Mouse (Mus musculus) liver, embryonic 15.5 days (tissue): Measurements from ENCODE around the gene Plk2. TPM values are rescaled to one million over a fixed set of nuclear protein-coding genes. Genes with fewer than 3 reads are reported as not detected.

Source experiments
- ATAC-seq: fragments of 200-750 bp; cut with Nextera tagmentation; 2 replicates; pipeline ENCODE4 v1.8.0; 2017; ENCODE audit warnings: moderate number of reproducible peaks, mild to moderate bottlenecking, moderate library complexity; ENCODE audit not compliant: insufficient read depth
- H3K27ac ChIP-seq: fragments of 300-500 bp; sonication (generic); replicated peaks from 2 replicates; pipeline ENCODE4 v1.5.1; 2015; ENCODE audit warnings: mild to moderate bottlenecking, inconsistent platforms
- H3K27me3 ChIP-seq: fragments of 300-500 bp; sonication (generic); 2 replicates; pipeline ENCODE4 v1.6.1; 2015; ENCODE audit warnings: mild to moderate bottlenecking, inconsistent platforms
- H3K36me3 ChIP-seq: fragments of 300-500 bp; sonication (generic); replicated peaks from 2 replicates; pipeline ENCODE4 v1.6.1; 2015; ENCODE audit warnings: moderate library complexity, mild to moderate bottlenecking, inconsistent platforms
- H3K4me1 ChIP-seq: fragments of 300-500 bp; sonication (generic); replicated peaks from 2 replicates; pipeline ENCODE4 v1.6.1; 2015; ENCODE audit warnings: inconsistent platforms
- H3K4me2 ChIP-seq: fragments of 300-500 bp; sonication (generic); 2 replicates; pipeline ENCODE4 v1.6.1; 2015; ENCODE audit warnings: moderate library complexity, mild to moderate bottlenecking, inconsistent platforms
- H3K4me3 ChIP-seq: fragments of 300-500 bp; sonication (generic); replicated peaks from 2 replicates; pipeline ENCODE4 v1.5.1; 2015; ENCODE audit warnings: mild to moderate bottlenecking, inconsistent platforms
- H3K9ac ChIP-seq: fragments of 300-500 bp; sonication (generic); 2 replicates; pipeline ENCODE4 v1.6.1; 2015; ENCODE audit warnings: moderate library complexity, mild to moderate bottlenecking, inconsistent platforms
- H3K9me3 ChIP-seq: fragments of 300-500 bp; sonication (generic); replicated peaks from 2 replicates; pipeline ENCODE4 v1.6.1; 2016; ENCODE audit warnings: inconsistent platforms
- WGBS: fragments of 180-500 bp; shearing (Covaris S2); methylation state at CpG from one replicate; pipeline ENCODE4 v1.1.7; 2015; ENCODE audit warnings: mixed read lengths; ENCODE audit not compliant: insufficient replicate concordance; 5-methylcytosine and 5-hydroxymethylcytosine counted together
- polyA plus RNA-seq: library from polyadenylated mRNA; unstranded; fragments of >200 nt; fragmentation: Nextera tagmentation; extraction: Ambion mirVana; gene quantifications from 2 replicates; pipeline ENCODE4 v1.2.1, GENCODE M21; 2015

Plk2 gene
- polyA plus RNA-seq, 1 experiment from 2014 or later, result 8.2 TPM

GRCm38 (mm10) chr13:110412572-110413209 lies 17.8 kb downstream of the Plk2 start:
- Histone ChIP-seq H3K9me3 (no peaks in the 10 kb centered on the region), H3K4me2 (no peak overlapping the region), H3K4me3 (no peak overlapping the region), H3K4me1 (no peaks in the 10 kb centered on the region), H3K27me3 (no peaks in the 10 kb centered on the region), H3K36me3 (no peaks in the 10 kb centered on the region), H3K27ac (no peak overlapping the region), H3K9ac (no peak overlapping the region)
- 70% methylated on average over 12 of the region's 12 CpGs for WGBS
- ATAC-seq, result no peak

GRCm38 (mm10) chr13:110418656-110419055 lies 23.8 kb downstream of the Plk2 start:
- Histone ChIP-seq H3K27me3 (no peaks in the 10 kb centered on the region), H3K9me3 (no peaks in the 10 kb centered on the region), H3K4me2 (no peak overlapping the region), H3K4me3 (no peak overlapping the region), H3K36me3 (no peaks in the 10 kb centered on the region), H3K9ac (no peak overlapping the region), H3K27ac (no peak overlapping the region), H3K4me1 (no peaks in the 10 kb centered on the region)
- 58% methylated on average over 5 of the region's 5 CpGs for WGBS
- ATAC-seq, result no peak

- H3K4me1 ChIP-seq, result no peaks in the 10 kb centered on the region
- no peaks in the 10 kb centered on the region for H3K27me3 ChIP-seq
- H3K4me2 ChIP-seq, result no peak overlapping the region
- no peaks in the 10 kb centered on the region for H3K9me3 ChIP-seq
- no peak overlapping the region for H3K27ac ChIP-seq
- H3K36me3 ChIP-seq, result no peaks in the 10 kb centered on the region
- WGBS, result 58% methylated on average over 5 of the region's 5 CpGs
- no peak for ATAC-seq
- H3K4me3 ChIP-seq, result no peak overlapping the region
- H3K9ac ChIP-seq, result no peak overlapping the region
These were observed 24.8 kb downstream of the Plk2 start for GRCm38 (mm10) chr13:110419640-110420039.

GRCm38 (mm10) chr13:110422434-110422833 lies 27.6 kb downstream of the Plk2 start:
- H3K27ac ChIP-seq, result no peak overlapping the region
- H3K27me3 ChIP-seq, result no peaks in the 10 kb centered on the region
- H3K9me3 ChIP-seq, result no peaks in the 10 kb centered on the region
- H3K4me3 ChIP-seq, result no peak overlapping the region
- ATAC-seq, result no peak
- no peaks in the 10 kb centered on the region for H3K4me1 ChIP-seq
- no peaks in the 10 kb centered on the region for H3K36me3 ChIP-seq
- H3K4me2 ChIP-seq, result no peak overlapping the region
- no peak overlapping the region for H3K9ac ChIP-seq
- 60% methylated on average over 7 of the region's 7 CpGs for WGBS

GRCm38 (mm10) chr13:110425512-110426222 lies 30.8 kb downstream of the Plk2 start:
- Histone ChIP-seq H3K4me1 (no peaks in the 10 kb centered on the region), H3K27me3 (no peaks in the 10 kb centered on the region), H3K27ac (peak overlapping the region; percentile 68), H3K4me3 (no peak overlapping the region), H3K9me3 (no peaks in the 10 kb centered on the region), H3K4me2 (no peak overlapping the region), H3K36me3 (no peaks in the 10 kb centered on the region), H3K9ac (no peak overlapping the region)
- peak; percentile 70 for ATAC-seq
- WGBS, result 52% methylated on average over 8 of the region's 8 CpGs

- H3K9ac ChIP-seq, result no peak overlapping the region
- H3K4me1 ChIP-seq, result no peaks in the 10 kb centered on the region; the same call in 1 of the 2 replicates
- no peak for ATAC-seq
- H3K27me3 ChIP-seq, result no peaks in the 10 kb centered on the region
- H3K4me3 ChIP-seq, result no peak overlapping the region
- H3K36me3 ChIP-seq, result no peaks in the 10 kb centered on the region
- H3K9me3 ChIP-seq, result no peaks in the 10 kb centered on the region
- H3K4me2 ChIP-seq, result no peak overlapping the region
- no peak overlapping the region for H3K27ac ChIP-seq
These were observed 36.5 kb downstream of the Plk2 start for GRCm38 (mm10) chr13:110431388-110431787.

GRCm38 (mm10) chr13:110432062-110432566 lies 37.3 kb downstream of the Plk2 start:
- ATAC-seq, result no peak
- Histone ChIP-seq H3K9ac (no peak overlapping the region), H3K9me3 (no peaks in the 10 kb centered on the region), H3K36me3 (no peaks in the 10 kb centered on the region), H3K27ac (no peak overlapping the region), H3K4me3 (no peak overlapping the region), H3K4me2 (no peak overlapping the region), H3K27me3 (no peaks in the 10 kb centered on the region), H3K4me1 (no peaks in the 10 kb centered on the region; the same call in 1 of the 2 replicates)
- WGBS, result 29% methylated on average over 2 of the region's 2 CpGs

- WGBS, result 61% methylated on average over 4 of the region's 4 CpGs
- no peak overlapping the region for H3K4me2 ChIP-seq
- H3K27ac ChIP-seq, result no peak overlapping the region
- H3K9ac ChIP-seq, result no peak overlapping the region
- H3K27me3 ChIP-seq, result no peaks in the 10 kb centered on the region
- no peak overlapping the region for H3K4me3 ChIP-seq
- H3K36me3 ChIP-seq, result no peaks in the 10 kb centered on the region
- H3K9me3 ChIP-seq, result no peaks in the 10 kb centered on the region
- no peak for ATAC-seq
- no peaks in the 10 kb centered on the region; the same call in 1 of the 2 replicates for H3K4me1 ChIP-seq
These were observed 37.8 kb downstream of the Plk2 start for GRCm38 (mm10) chr13:110432613-110433012.

- Histone ChIP-seq H3K36me3 (no peaks in the 10 kb centered on the region), H3K27me3 (no peaks in the 10 kb centered on the region), H3K9me3 (no peaks in the 10 kb centered on the region), H3K4me1 (no peaks in the 10 kb centered on the region; the same call in 1 of the 2 replicates), H3K4me2 (no peak overlapping the region), H3K4me3 (no peak overlapping the region), H3K9ac (no peak overlapping the region), H3K27ac (no peak overlapping the region)
- WGBS, result 69% methylated on average over 7 of the region's 7 CpGs
- ATAC-seq, result no peak
These were observed 41.8 kb downstream of the Plk2 start for GRCm38 (mm10) chr13:110436692-110437091.

GRCm38 (mm10) chr13:110438624-110439023 lies 43.8 kb downstream of the Plk2 start:
- Histone ChIP-seq H3K4me2 (no peak overlapping the region), H3K27me3 (no peaks in the 10 kb centered on the region), H3K9me3 (no peaks in the 10 kb centered on the region), H3K4me3 (no peak overlapping the region), H3K9ac (no peak overlapping the region), H3K27ac (no peak overlapping the region), H3K4me1 (no peaks in the 10 kb centered on the region), H3K36me3 (no peaks in the 10 kb centered on the region)
- ATAC-seq, result no peak
- WGBS, result 79% methylated on average over 9 of the region's 9 CpGs

- H3K4me1 ChIP-seq, result 0 out of 2 replicates have a peak, but pooled peaks cover 4% of the 10 kb centered on the region
- H3K9me3 ChIP-seq, result no peaks in the 10 kb centered on the region
- H3K36me3 ChIP-seq, result no peaks in the 10 kb centered on the region
- H3K9ac ChIP-seq, result no peak overlapping the region
- 59% methylated on average over 4 of the region's 4 CpGs for WGBS
- no peak overlapping the region for H3K4me3 ChIP-seq
- no peak overlapping the region for H3K27ac ChIP-seq
- ATAC-seq, result no peak
- no peaks in the 10 kb centered on the region for H3K27me3 ChIP-seq
- H3K4me2 ChIP-seq, result no peak overlapping the region
These were observed 49.5 kb downstream of the Plk2 start for GRCm38 (mm10) chr13:110444335-110444734.
